Mouse (Mus musculus) kidney, adult 2 months (tissue): ENCODE data around the gene Cfap299. TPM values are rescaled to one million over a fixed set of nuclear protein-coding genes. Genes with fewer than 3 reads are reported as not detected.
A peak's percentile ranks its signal among the peaks of the same experiment; 100 is the strongest.

Experiments used
- DNase-seq: peaks from one replicate; pipeline ENCODE4 v3.0.0; 2021
- H3K27ac ChIP-seq: fragments of 200-500 bp; 2 replicates; pipeline ENCODE4 v1.5.1; 2012; ENCODE audit warnings: low read depth, low read length, control low read depth, inconsistent platforms; ENCODE audit not compliant: insufficient read depth
- H3K27me3 ChIP-seq: fragments of 200-500 bp; replicated peaks from 2 replicates; pipeline ENCODE4 v1.6.1; 2012; ENCODE audit warnings: mild to moderate bottlenecking, moderate library complexity, low read length, inconsistent platforms; ENCODE audit not compliant: control insufficient read depth, insufficient read depth
- H3K36me3 ChIP-seq: fragments of 200-500 bp; 2 replicates; pipeline ENCODE4 v1.6.1; 2012; ENCODE audit warnings: mild to moderate bottlenecking, moderate library complexity, low read length, inconsistent platforms; ENCODE audit not compliant: control insufficient read depth, insufficient read depth
- H3K4me1 ChIP-seq: fragments of 200-500 bp; 2 replicates; pipeline ENCODE4 v1.6.1; 2011; ENCODE audit warnings: low read length; ENCODE audit not compliant: control insufficient read depth, insufficient read depth
- H3K4me3 ChIP-seq: fragments of 200-500 bp; 2 replicates; pipeline ENCODE4 v1.5.1; 2011; ENCODE audit warnings: mild to moderate bottlenecking, low read depth, low read length, control low read depth; ENCODE audit not compliant: insufficient read depth
- CTCF ChIP-seq: fragments of 200-500 bp; conservative IDR thresholded peaks from 2 replicates; pipeline ENCODE4 v1.5.1; 2011; ENCODE audit warnings: low read depth, mild to moderate bottlenecking, control low read depth, low read length, moderate library complexity, mixed read lengths; ENCODE audit not compliant: insufficient read depth, insufficient read length
- POLR2A ChIP-seq: fragments of 200-500 bp; IDR thresholded peaks from one replicate; pipeline ENCODE4 v1.6.1; 2011; ENCODE audit warnings: low read depth, low read length, control low read depth
- WGBS: fragments of 180-500 bp; shearing (Covaris S2); methylation state at CpG from one replicate; pipeline ENCODE4 v1.1.7; 2018; 5-methylcytosine and 5-hydroxymethylcytosine counted together
- polyA plus RNA-seq: library from polyadenylated mRNA; depleted of rRNA; stranded (reverse); fragments of >200 nt; gene quantifications from 2 replicates; pipeline ENCODE4 v1.2.3, GENCODE M21; 2012

Gene Cfap299
- polyA plus RNA-seq, 1 experiment, result not detected

DNA sequence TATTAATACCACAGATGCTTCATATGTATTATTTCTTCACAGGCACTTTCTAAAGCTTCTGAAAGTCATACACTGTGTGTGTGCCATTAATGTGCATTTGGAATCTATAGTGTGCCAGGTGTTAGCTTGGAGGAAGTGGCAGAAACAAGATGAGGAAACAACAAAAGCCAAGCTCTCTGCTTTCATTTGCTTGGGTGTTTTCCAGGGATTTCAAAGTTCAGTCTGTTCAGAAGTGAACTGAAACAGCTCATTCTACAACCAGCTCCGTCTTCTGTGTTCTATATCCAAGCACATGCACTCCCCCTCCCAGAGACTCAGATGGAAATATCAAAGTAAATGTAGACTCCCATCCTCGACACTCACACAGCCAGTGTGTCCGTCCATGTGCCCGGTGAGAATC, 449.5 kb downstream of the Cfap299 start:
- no peaks in the 10 kb centered on the region for H3K36me3 ChIP-seq
- no peaks in the 10 kb centered on the region for H3K27me3 ChIP-seq
- no peak for DNase-seq
- H3K4me1 ChIP-seq, result no peaks in the 10 kb centered on the region
- H3K4me3 ChIP-seq, result no peak overlapping the region
- WGBS, result 82% methylated on average over 4 of the region's 4 CpGs
- TF ChIP-seq CTCF (no peak), POLR2A (no peak)
- no peak overlapping the region for H3K27ac ChIP-seq

DNA sequence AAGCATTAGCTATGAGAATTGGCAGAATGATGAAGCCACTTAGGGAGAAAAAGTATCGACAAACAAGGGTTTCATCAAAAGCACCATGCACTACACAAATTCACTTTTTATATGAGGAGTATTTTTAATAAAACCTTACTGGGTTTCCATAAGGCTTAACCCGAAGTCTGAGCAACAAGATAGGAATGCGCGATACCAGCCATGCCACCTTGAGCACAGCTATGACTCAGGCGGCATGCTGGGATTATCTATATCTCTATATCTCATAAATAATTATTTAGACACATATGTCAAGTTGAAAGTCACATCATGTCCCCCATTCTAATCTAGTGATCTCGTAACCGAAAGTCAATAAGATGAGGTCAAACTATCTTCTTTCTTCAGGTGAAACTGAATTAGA, 453.0 kb downstream of the Cfap299 start:
- Histone ChIP-seq H3K36me3 (no peaks in the 10 kb centered on the region), H3K4me3 (no peak overlapping the region), H3K27ac (no peak overlapping the region), H3K27me3 (no peaks in the 10 kb centered on the region), H3K4me1 (no peaks in the 10 kb centered on the region)
- TF ChIP-seq POLR2A, result no peak
- TF ChIP-seq CTCF, result no peak
- DNase-seq, result no peak
- 92% methylated on average over 7 of the region's 7 CpGs for WGBS

DNA sequence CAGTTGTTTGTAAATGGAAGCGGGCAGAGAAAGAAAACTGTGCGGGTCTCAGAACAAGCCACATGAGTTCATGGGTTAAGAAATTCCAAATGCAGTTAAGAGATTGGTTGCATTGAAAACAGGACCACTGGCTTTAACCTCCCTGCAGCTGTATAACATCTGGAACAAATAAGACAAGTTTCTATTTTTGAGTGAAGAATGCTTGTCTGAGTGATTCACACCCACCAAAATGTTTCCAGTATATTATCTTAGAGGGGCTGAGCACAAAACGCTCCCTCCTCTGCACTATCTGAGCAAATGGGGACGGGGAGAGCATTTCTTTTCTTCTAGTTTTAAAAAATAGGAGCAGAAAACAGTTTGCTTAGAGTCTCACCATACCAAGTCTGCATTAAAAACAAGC, 458.6 kb downstream of the Cfap299 start:
- H3K27ac ChIP-seq, result no peak overlapping the region
- no peaks in the 10 kb centered on the region for H3K27me3 ChIP-seq
- no peak for TF ChIP-seq CTCF
- H3K4me1 ChIP-seq, result no peaks in the 10 kb centered on the region
- H3K36me3 ChIP-seq, result no peaks in the 10 kb centered on the region
- no peak for DNase-seq
- H3K4me3 ChIP-seq, result no peak overlapping the region
- WGBS, result 84% methylated on average over 4 of the region's 4 CpGs

DNA sequence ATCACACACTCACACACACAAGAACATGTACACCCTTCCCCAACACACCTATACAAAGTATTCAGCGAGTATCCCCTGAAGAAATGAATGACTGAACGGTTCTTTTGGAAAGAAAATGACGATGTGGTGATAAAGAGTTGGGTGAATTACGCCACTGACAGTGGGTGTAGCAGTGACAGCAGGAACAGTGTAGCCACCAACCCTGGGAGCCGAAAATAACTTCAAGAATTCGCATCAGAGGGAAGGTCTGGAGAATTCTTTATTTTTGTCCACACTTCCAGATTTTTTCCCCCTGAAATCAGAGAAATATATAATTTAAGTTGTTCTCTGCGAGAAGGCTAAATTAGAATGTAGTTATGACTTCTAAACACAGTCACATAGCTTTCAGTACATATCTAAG, 459.5 kb downstream of the Cfap299 start:
- H3K27ac ChIP-seq, result no peak overlapping the region
- H3K4me1 ChIP-seq, result no peaks in the 10 kb centered on the region
- no peak for DNase-seq
- 85% methylated on average over 7 of the region's 7 CpGs for WGBS
- H3K36me3 ChIP-seq, result no peaks in the 10 kb centered on the region
- H3K4me3 ChIP-seq, result no peak overlapping the region
- no peak for TF ChIP-seq CTCF
- TF ChIP-seq POLR2A, result no peak
- no peaks in the 10 kb centered on the region for H3K27me3 ChIP-seq

DNA sequence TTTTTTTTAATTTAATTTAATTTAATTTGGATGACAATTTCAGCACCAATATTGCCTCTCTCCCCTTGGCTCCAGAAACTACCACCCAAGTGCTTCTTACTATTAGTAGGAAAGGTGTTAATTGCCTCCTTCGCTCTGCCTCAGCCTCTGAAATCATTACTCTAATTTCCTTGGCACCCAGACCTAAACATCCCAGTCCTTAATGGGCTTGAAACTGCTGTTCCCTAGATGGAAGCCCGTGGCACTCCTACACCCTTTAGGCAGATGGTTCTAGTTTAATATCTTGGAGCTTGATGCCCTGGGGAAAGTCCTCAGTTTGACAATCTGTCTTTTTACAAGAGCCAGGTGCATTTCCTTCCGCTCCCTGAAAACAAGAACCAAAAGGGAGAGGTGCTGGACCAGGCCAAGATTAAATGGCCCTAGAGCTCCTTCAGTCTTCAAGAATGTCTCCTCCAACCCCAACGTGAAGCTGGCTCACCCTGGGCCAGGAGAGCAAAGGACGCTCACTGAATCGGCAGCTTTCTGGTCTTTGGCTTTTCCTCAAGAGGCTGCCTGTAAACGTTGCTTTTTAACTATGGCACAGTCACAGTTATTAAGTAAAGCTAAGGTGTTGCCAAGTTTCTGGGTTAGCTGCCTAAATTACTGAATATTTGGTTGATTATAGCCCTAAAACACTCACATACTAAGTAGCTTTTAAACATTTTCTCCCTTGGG, 461.9 kb downstream of the Cfap299 start:
- Histone ChIP-seq H3K27ac (no peak overlapping the region), H3K4me3 (no peak overlapping the region), H3K36me3 (no peaks in the 10 kb centered on the region), H3K27me3 (no peaks in the 10 kb centered on the region), H3K4me1 (no peaks in the 10 kb centered on the region)
- TF ChIP-seq CTCF (no peak), POLR2A (no peak)
- 44% methylated on average over 7 of the region's 7 CpGs for WGBS
- peak; percentile 70 for DNase-seq

DNA sequence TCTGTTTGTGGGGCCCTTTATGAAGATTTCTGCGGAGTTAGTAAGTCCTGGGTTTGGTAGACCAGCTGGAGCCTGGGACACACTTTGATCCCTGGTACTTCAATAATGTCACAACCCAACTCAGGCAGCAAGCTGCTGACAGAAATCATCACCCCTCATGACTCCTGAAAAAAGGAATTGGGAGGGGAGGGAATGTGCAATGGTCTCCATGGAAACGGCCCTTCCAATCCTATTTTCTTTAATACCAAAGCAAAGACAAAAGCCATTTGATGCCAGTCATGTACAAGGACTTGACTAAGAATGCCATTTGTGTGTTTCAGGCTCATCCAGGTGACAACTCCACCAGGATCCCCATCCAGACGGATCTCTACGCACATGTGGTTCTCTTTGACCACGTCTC, 472.4 kb downstream of the Cfap299 start:
- no peak for DNase-seq
- WGBS, result 86% methylated on average over 5 of the region's 5 CpGs
- Histone ChIP-seq H3K36me3 (no peaks in the 10 kb centered on the region), H3K27ac (no peak overlapping the region), H3K4me3 (no peak overlapping the region), H3K27me3 (no peaks in the 10 kb centered on the region), H3K4me1 (no peaks in the 10 kb centered on the region)
- TF ChIP-seq CTCF (no peak), POLR2A (no peak)

DNA sequence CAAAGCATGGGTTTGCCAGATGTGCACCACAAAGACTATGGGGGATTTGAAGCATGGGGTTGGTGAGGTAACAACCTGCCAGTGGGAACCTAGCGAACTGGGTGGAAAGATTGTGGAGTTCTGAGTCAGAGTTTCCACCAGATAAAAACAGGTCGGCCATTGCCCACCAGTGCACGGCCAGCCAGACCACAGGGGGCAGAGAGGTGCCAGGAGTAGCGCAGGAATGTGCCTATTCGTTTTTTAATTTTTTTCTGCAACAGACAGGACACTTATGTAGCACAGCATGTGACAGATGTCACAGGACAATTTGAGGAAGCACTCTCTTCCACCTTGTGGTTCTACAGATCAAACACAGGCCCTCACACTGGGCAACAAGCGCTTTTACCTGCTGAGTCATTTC, 475.7 kb downstream of the Cfap299 start:
- no peaks in the 10 kb centered on the region for H3K4me1 ChIP-seq
- DNase-seq, result no peak
- no peaks in the 10 kb centered on the region for H3K36me3 ChIP-seq
- H3K27me3 ChIP-seq, result no peaks in the 10 kb centered on the region
- TF ChIP-seq CTCF, result no peak
- no peak for TF ChIP-seq POLR2A
- no peak overlapping the region for H3K4me3 ChIP-seq
- H3K27ac ChIP-seq, result no peak overlapping the region
- 86% methylated on average over 6 of the region's 6 CpGs for WGBS
